Mouse (Mus musculus): ENCODE measurements at regions not wholly inside any gene's neighbourhood (a gene's known extent, or its start where the extent isn't known, plus 50 kb on each side); places are given as distances from the start of the nearest gene placed in this dataset.

GRCm38 (mm10) chr8:59499618-59500017 lies 587.2 kb upstream of the Galntl6 start:
- DNase-seq (ENCODE audit: low spot score): no peak
- Histone ChIP-seq H3K4me3 (replicated peaks; ENCODE audit: low read depth, low read length) (no peak overlapping the region), H3K27ac (no peak overlapping the region), H3K27me3 (ENCODE audit: insufficient read depth, low read length) (no peaks in the 10 kb centered on the region), H3K9me3 (replicated peaks; ENCODE audit: low read length) (no peaks in the 10 kb centered on the region), H3K4me2 (ENCODE audit: low read length) (no peak overlapping the region), H3K4me1 (replicated peaks; ENCODE audit: insufficient read depth, low read length) (no peaks in the 10 kb centered on the region), H3K36me3 (ENCODE audit: insufficient read depth, low read length) (no peaks in the 10 kb centered on the region), H3K9ac (ENCODE audit: low read depth, low read length) (no peak overlapping the region)
- TF ChIP-seq CTCF (IDR thresholded peaks at IDR 0.05; ENCODE audit: low read depth): no peak
- ATAC-seq (replicated peaks; ENCODE audit: low FRiP score, low read depth): no peak
- 89% methylated on average over 1 of the region's 1 CpGs for WGBS

GRCm38 (mm10) chr8:59491392-59491791 lies 579.0 kb upstream of the Galntl6 start:
- ATAC-seq (replicated peaks; ENCODE audit: low FRiP score, low read depth): no peak
- Histone ChIP-seq H3K4me2 (ENCODE audit: low read length) (no peak overlapping the region), H3K4me1 (replicated peaks; ENCODE audit: insufficient read depth, low read length) (no peaks in the 10 kb centered on the region), H3K27ac (no peak overlapping the region), H3K27me3 (ENCODE audit: insufficient read depth, low read length) (no peaks in the 10 kb centered on the region), H3K9me3 (replicated peaks; ENCODE audit: low read length) (no peaks in the 10 kb centered on the region), H3K36me3 (ENCODE audit: insufficient read depth, low read length) (no peaks in the 10 kb centered on the region), H3K9ac (ENCODE audit: low read depth, low read length) (no peak overlapping the region), H3K4me3 (replicated peaks; ENCODE audit: low read depth, low read length) (no peak overlapping the region)
- TF ChIP-seq CTCF (IDR thresholded peaks at IDR 0.05; ENCODE audit: low read depth): no peak
- no peak for DNase-seq (ENCODE audit: low spot score)

- H3K27me3 ChIP-seq (ENCODE audit: insufficient read depth, low read length): no peaks in the 10 kb centered on the region
- no peak overlapping the region for H3K4me2 ChIP-seq (ENCODE audit: low read length)
- no peaks in the 10 kb centered on the region for H3K4me1 ChIP-seq (replicated peaks; ENCODE audit: insufficient read depth, low read length)
- no peak overlapping the region for H3K9ac ChIP-seq (ENCODE audit: low read depth, low read length)
- H3K27ac ChIP-seq: no peak overlapping the region
- no peak for ATAC-seq (replicated peaks; ENCODE audit: low FRiP score, low read depth)
- no peak for TF ChIP-seq CTCF (IDR thresholded peaks at IDR 0.05; ENCODE audit: low read depth)
- no peak for DNase-seq (ENCODE audit: low spot score)
- H3K36me3 ChIP-seq (ENCODE audit: insufficient read depth, low read length): no peaks in the 10 kb centered on the region
- no peak overlapping the region for H3K4me3 ChIP-seq (replicated peaks; ENCODE audit: low read depth, low read length)
- no peaks in the 10 kb centered on the region for H3K9me3 ChIP-seq (replicated peaks; ENCODE audit: low read length)
- WGBS: 21% methylated on average over 3 of the region's 3 CpGs
These were observed 565.8 kb upstream of the Galntl6 start for GRCm38 (mm10) chr8:59478257-59478656.

- Histone ChIP-seq H3K27ac (no peak overlapping the region), H3K4me3 (replicated peaks; ENCODE audit: low read depth, low read length) (no peak overlapping the region), H3K9me3 (replicated peaks; ENCODE audit: low read length) (no peaks in the 10 kb centered on the region), H3K4me2 (ENCODE audit: low read length) (no peak overlapping the region), H3K27me3 (ENCODE audit: insufficient read depth, low read length) (no peaks in the 10 kb centered on the region), H3K36me3 (ENCODE audit: insufficient read depth, low read length) (no peaks in the 10 kb centered on the region), H3K9ac (ENCODE audit: low read depth, low read length) (no peak overlapping the region), H3K4me1 (replicated peaks; ENCODE audit: insufficient read depth, low read length) (no peaks in the 10 kb centered on the region)
- no peak for TF ChIP-seq CTCF (IDR thresholded peaks at IDR 0.05; ENCODE audit: low read depth)
- no peak for DNase-seq (ENCODE audit: low spot score)
- no peak for ATAC-seq (replicated peaks; ENCODE audit: low FRiP score, low read depth)
- WGBS: 76% methylated on average over 1 of the region's 1 CpGs
These were observed 561.8 kb upstream of the Galntl6 start for GRCm38 (mm10) chr8:59474195-59474594.

GRCm38 (mm10) chr8:59448622-59449021 lies 536.2 kb upstream of the Galntl6 start:
- H3K36me3 ChIP-seq (ENCODE audit: insufficient read depth, low read length): no peaks in the 10 kb centered on the region
- H3K9ac ChIP-seq (ENCODE audit: low read depth, low read length): no peak overlapping the region
- H3K4me3 ChIP-seq (replicated peaks; ENCODE audit: low read depth, low read length): no peak overlapping the region
- TF ChIP-seq CTCF (IDR thresholded peaks at IDR 0.05; ENCODE audit: low read depth): no peak
- H3K4me1 ChIP-seq (replicated peaks; ENCODE audit: insufficient read depth, low read length): no peaks in the 10 kb centered on the region
- H3K27me3 ChIP-seq (ENCODE audit: insufficient read depth, low read length): no peaks in the 10 kb centered on the region
- H3K27ac ChIP-seq: no peak overlapping the region
- no peaks in the 10 kb centered on the region for H3K9me3 ChIP-seq (replicated peaks; ENCODE audit: low read length)
- WGBS: 55% methylated on average over 4 of the region's 4 CpGs
- DNase-seq (ENCODE audit: low spot score): no peak
- no peak overlapping the region for H3K4me2 ChIP-seq (ENCODE audit: low read length)
- no peak for ATAC-seq (replicated peaks; ENCODE audit: low FRiP score, low read depth)

- Histone ChIP-seq H3K9me3 (replicated peaks; ENCODE audit: low read length) (no peaks in the 10 kb centered on the region), H3K4me1 (replicated peaks; ENCODE audit: insufficient read depth, low read length) (no peaks in the 10 kb centered on the region), H3K4me3 (replicated peaks; ENCODE audit: low read depth, low read length) (no peak overlapping the region), H3K27ac (no peak overlapping the region), H3K27me3 (ENCODE audit: insufficient read depth, low read length) (no peaks in the 10 kb centered on the region), H3K36me3 (ENCODE audit: insufficient read depth, low read length) (no peaks in the 10 kb centered on the region), H3K9ac (ENCODE audit: low read depth, low read length) (no peak overlapping the region), H3K4me2 (ENCODE audit: low read length) (no peak overlapping the region)
- no peak for TF ChIP-seq CTCF (IDR thresholded peaks at IDR 0.05; ENCODE audit: low read depth)
- ATAC-seq (replicated peaks; ENCODE audit: low FRiP score, low read depth) (no peak), DNase-seq (ENCODE audit: low spot score) (no peak)
These were observed 491.2 kb upstream of the Galntl6 start for GRCm38 (mm10) chr8:59403659-59404058.

GRCm38 (mm10) chr8:59389706-59390105 lies 477.3 kb upstream of the Galntl6 start:
- Histone ChIP-seq H3K9ac (ENCODE audit: low read depth, low read length) (no peak overlapping the region), H3K27ac (no peak overlapping the region), H3K4me2 (ENCODE audit: low read length) (no peak overlapping the region), H3K9me3 (replicated peaks; ENCODE audit: low read length) (no peaks in the 10 kb centered on the region), H3K4me3 (replicated peaks; ENCODE audit: low read depth, low read length) (no peak overlapping the region), H3K27me3 (ENCODE audit: insufficient read depth, low read length) (no peaks in the 10 kb centered on the region), H3K4me1 (replicated peaks; ENCODE audit: insufficient read depth, low read length) (no peaks in the 10 kb centered on the region), H3K36me3 (ENCODE audit: insufficient read depth, low read length) (no peaks in the 10 kb centered on the region)
- TF ChIP-seq CTCF (IDR thresholded peaks at IDR 0.05; ENCODE audit: low read depth): no peak
- no peak for DNase-seq (ENCODE audit: low spot score)
- 58% methylated on average over 1 of the region's 1 CpGs for WGBS
- ATAC-seq (replicated peaks; ENCODE audit: low FRiP score, low read depth): no peak

Measured in kidney, postnatal 0 days (tissue).